Mouse (Mus musculus) heart, embryonic 14.5 days (tissue): ENCODE measurements around the gene Oat. TPM values are rescaled to one million over a fixed set of nuclear protein-coding genes. Genes with fewer than 3 reads are reported as not detected.

Source experiments
- ATAC-seq: fragments of 200-750 bp; cut with Nextera tagmentation; 2 replicates; pipeline ENCODE4 v1.8.0; 2017; ENCODE audit warnings: low read depth, moderate TSS enrichment; ENCODE audit not compliant: insufficient number of reproducible peaks, insufficient read depth, low FRiP score
- H3K27ac ChIP-seq, 2 experiments: fragments of 200-500 bp in 1 of 2; fragments of 300-500 bp in 1 of 2; sonication (generic) in 1 of 2; replicated peaks in 1 of 2; 2 replicates each; pipeline ENCODE4 v1.5.1; 2012 to 2014; ENCODE audit warnings: low read depth in 2 of 2, low read length in 2 of 2, control low read depth in 1 of 2, mild to moderate bottlenecking in 1 of 2, mixed read lengths in 1 of 2; ENCODE audit not compliant: control insufficient read depth in 1 of 2, insufficient read depth in 1 of 2
- H3K27me3 ChIP-seq: fragments of 300-500 bp; sonication (generic); 2 replicates; pipeline ENCODE4 v1.6.1; 2014; ENCODE audit warnings: mild to moderate bottlenecking, low read length, control low read depth; ENCODE audit not compliant: control insufficient read depth, insufficient read depth
- H3K36me3 ChIP-seq: fragments of 300-500 bp; sonication (generic); 2 replicates; pipeline ENCODE4 v1.6.1; 2014; ENCODE audit warnings: mild to moderate bottlenecking, control low read depth, low read length, mixed read lengths; ENCODE audit not compliant: control insufficient read depth, insufficient read depth
- H3K4me1 ChIP-seq, 2 experiments: fragments of 200-500 bp in 1 of 2; fragments of 300-500 bp in 1 of 2; sonication (generic) in 1 of 2; 2 replicates each; pipeline ENCODE4 v1.6.1; 2012 to 2014; ENCODE audit warnings: low read length in 2 of 2, control low read depth in 1 of 2, mixed read lengths in 1 of 2; ENCODE audit not compliant: control insufficient read depth in 2 of 2, insufficient read depth in 2 of 2
- H3K4me2 ChIP-seq: fragments of 300-500 bp; sonication (generic); 2 replicates; pipeline ENCODE4 v1.6.1; 2014; ENCODE audit warnings: mild to moderate bottlenecking, low read length
- H3K4me3 ChIP-seq, 2 experiments: fragments of 200-500 bp in 1 of 2; fragments of 300-500 bp in 1 of 2; sonication (generic) in 1 of 2; 2 replicates each; pipeline ENCODE4 v1.5.1; 2012 to 2014; ENCODE audit warnings: low read length in 2 of 2, mild to moderate bottlenecking in 2 of 2, control low read depth in 1 of 2, low read depth in 1 of 2, moderate library complexity in 1 of 2; ENCODE audit not compliant: control insufficient read depth in 1 of 2, insufficient read depth in 1 of 2
- H3K9ac ChIP-seq: fragments of 300-500 bp; sonication (generic); 2 replicates; pipeline ENCODE4 v1.6.1; 2014; ENCODE audit warnings: mild to moderate bottlenecking, low read length
- H3K9me3 ChIP-seq: fragments of 300-500 bp; sonication (generic); 2 replicates; pipeline ENCODE4 v1.6.1; 2016; ENCODE audit warnings: low read length, control low read depth; ENCODE audit not compliant: control insufficient read depth
- WGBS: fragments of 180-500 bp; shearing (Covaris S2); extraction: QIAGEN DNeasy Blood & Tissue Kit; methylation state at CpG from one replicate; pipeline ENCODE4 v1.1.7; 2014; 5-methylcytosine and 5-hydroxymethylcytosine counted together
- polyA plus RNA-seq: library from polyadenylated mRNA; unstranded; fragments of >200 nt; fragmentation: Nextera tagmentation; extraction: Ambion mirVana; gene quantifications from 2 replicates; pipeline ENCODE4 v1.2.1, GENCODE M21; 2014

The Oat gene
- polyA plus RNA-seq, result 191 and 202 TPM in 2 replicates

- H3K9ac ChIP-seq, result peak within 1 kb of the TSS; percentile 78
- peak within 1 kb of the TSS; percentile 58 to 86 for H3K4me3 ChIP-seq
- H3K27me3 ChIP-seq, result no peaks in the 10 kb centered on the region
- H3K27ac ChIP-seq, result peak within 1 kb of the TSS; percentile 93 to 97
- no peaks in the 10 kb centered on the region for H3K36me3 ChIP-seq
- peak within 1 kb of the TSS; percentile 70 for H3K4me2 ChIP-seq
- ATAC-seq, result peak; percentile 97
- H3K4me1 ChIP-seq, result peaks cover 2 to 30% of the 10 kb centered on the region in 2 experiments
- H3K9me3 ChIP-seq, result no peaks in the 10 kb centered on the region
- WGBS, result 1% methylated on average over 49 of the region's 49 CpGs
Measured at GRCm38 (mm10) chr7:132576116-132576650, at the start of gene Oat. Gene Oat (minus strand): TSS chr7:132576398.

DNA sequence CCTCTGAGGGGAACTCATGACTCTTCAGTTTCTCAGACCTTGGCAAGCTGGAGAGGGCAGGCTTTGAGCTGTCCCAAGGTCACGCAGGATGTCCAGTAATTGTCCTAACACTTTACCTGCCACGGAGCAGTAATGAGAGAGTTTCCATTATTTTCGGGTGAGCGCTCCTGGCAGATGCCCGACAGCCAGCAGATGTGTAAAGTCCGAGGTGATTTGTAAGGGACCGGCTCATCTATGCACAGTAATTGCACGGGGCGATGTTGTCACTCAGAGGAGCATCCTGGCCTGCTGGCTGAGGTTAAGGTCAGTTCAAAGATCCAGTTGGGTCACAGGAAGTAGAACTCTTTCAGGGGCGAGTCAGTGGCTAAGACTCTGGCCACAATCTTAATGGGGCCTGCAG is 48.0 kb upstream of the Oat start:
- Histone ChIP-seq H3K9me3 (no peaks in the 10 kb centered on the region), H3K4me1 (peaks cover 6 to 19% of the 10 kb centered on the region in 2 experiments), H3K27me3 (no peaks in the 10 kb centered on the region), H3K4me3 (no peak overlapping the region), H3K9ac (no peak overlapping the region), H3K27ac (0 out of 4 replicates have a peak overlapping the region, but pooled peaks of 1 of the 2 experiments have one; percentile 10), H3K36me3 (no peaks in the 10 kb centered on the region), H3K4me2 (no peak overlapping the region)
- 76% methylated on average over 10 of the region's 10 CpGs for WGBS
- ATAC-seq, result no peak

GRCm38 (mm10) chr7:132619975-132620918 is 44.0 kb upstream of the Oat start:
- H3K9ac ChIP-seq, result no peak overlapping the region
- H3K27me3 ChIP-seq, result no peaks in the 10 kb centered on the region
- ATAC-seq, result no peak
- H3K4me1 ChIP-seq, result peaks cover 5 to 7% of the 10 kb centered on the region in 2 experiments; a peak in 3 of 4 replicates
- no peak overlapping the region for H3K4me3 ChIP-seq
- H3K27ac ChIP-seq, result no peak overlapping the region
- 89% methylated on average over 15 of the region's 15 CpGs for WGBS
- H3K36me3 ChIP-seq, result no peaks in the 10 kb centered on the region
- no peaks in the 10 kb centered on the region for H3K9me3 ChIP-seq
- H3K4me2 ChIP-seq, result no peak overlapping the region

- Histone ChIP-seq H3K36me3 (no peaks in the 10 kb centered on the region), H3K9ac (no peak overlapping the region), H3K27ac (no peak overlapping the region), H3K27me3 (no peaks in the 10 kb centered on the region), H3K4me1 (peaks cover 5% of the 10 kb centered on the region in 2 experiments; a peak in 3 of 4 replicates), H3K4me2 (no peak overlapping the region), H3K4me3 (no peak overlapping the region), H3K9me3 (no peaks in the 10 kb centered on the region)
- WGBS, result 91% methylated on average over 8 of the region's 8 CpGs
- ATAC-seq, result no peak
Measured at GRCm38 (mm10) chr7:132619549-132619948, 43.4 kb upstream of the Oat start.

DNA sequence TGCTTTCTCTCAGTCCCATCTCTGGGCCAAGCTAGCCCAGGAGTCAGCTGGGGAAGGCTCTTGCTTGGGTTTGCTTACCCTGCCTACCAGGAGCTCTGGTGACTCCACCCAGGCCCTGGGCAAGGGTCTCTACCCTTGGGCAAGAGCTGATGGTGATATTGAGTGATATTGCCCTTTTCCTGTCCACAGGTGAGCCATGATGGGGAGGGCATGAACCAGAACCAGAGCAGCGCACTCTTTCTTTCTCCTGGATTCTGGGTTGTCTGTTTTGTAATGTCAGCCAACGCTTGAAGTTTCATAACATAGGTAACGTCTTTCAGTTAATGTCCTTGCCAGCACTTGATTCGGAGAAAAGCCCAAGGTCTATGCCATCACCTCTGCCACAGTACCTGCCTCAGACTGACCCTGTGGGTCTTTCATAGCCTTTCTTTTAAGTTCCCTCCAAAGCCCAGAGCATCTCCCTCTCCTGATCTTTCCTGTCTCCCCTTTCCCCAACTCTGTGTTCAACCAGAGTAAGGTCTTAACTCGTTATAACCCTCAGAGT is 40.9 kb upstream of the Oat start:
- Histone ChIP-seq H3K27ac (no peak overlapping the region), H3K36me3 (no peaks in the 10 kb centered on the region), H3K4me2 (no peak overlapping the region), H3K4me1 (peaks cover 0 to 2% of the 10 kb centered on the region in 2 experiments; a peak in 1 of 4 replicates), H3K27me3 (no peaks in the 10 kb centered on the region), H3K9ac (no peak overlapping the region), H3K4me3 (no peak overlapping the region), H3K9me3 (no peaks in the 10 kb centered on the region)
- 88% methylated on average over 5 of the region's 5 CpGs for whole genome bisulfite sequencing
- no peak for ATAC-seq

DNA sequence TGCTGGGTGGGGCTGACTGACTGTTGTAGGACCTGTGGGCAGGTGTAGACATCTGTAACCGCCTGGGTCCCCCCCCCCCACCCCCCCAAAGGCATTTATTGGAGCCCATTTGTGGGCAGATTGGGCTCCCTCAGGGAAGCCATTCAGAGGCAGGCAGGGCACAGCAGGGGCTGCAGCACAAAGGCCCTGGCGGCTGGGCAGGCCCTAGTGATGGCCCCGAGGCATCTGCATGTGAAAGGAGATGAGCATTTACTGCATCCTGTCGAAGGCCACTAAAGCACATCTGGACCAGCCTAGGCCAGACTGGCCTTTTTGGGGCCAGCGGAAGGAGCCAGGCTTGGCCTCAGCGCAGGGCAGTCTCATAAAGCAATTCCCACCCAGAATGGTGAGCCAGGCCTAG is 40.2 kb upstream of the Oat start:
- no peak for ATAC-seq
- Histone ChIP-seq H3K27ac (no peak overlapping the region), H3K4me1 (peaks cover 0 to 2% of the 10 kb centered on the region in 2 experiments; a peak in 1 of 4 replicates), H3K4me2 (no peak overlapping the region), H3K9me3 (no peaks in the 10 kb centered on the region), H3K4me3 (no peak overlapping the region), H3K27me3 (no peaks in the 10 kb centered on the region), H3K36me3 (no peaks in the 10 kb centered on the region), H3K9ac (no peak overlapping the region)
- WGBS, result 53% methylated on average over 6 of the region's 6 CpGs

GRCm38 (mm10) chr7:132615346-132615745 is 39.1 kb upstream of the Oat start:
- Histone ChIP-seq H3K9ac (no peak overlapping the region), H3K4me2 (no peak overlapping the region), H3K27me3 (no peaks in the 10 kb centered on the region), H3K27ac (no peak overlapping the region), H3K9me3 (no peaks in the 10 kb centered on the region), H3K4me3 (no peak overlapping the region), H3K4me1 (peaks cover 2 to 3% of the 10 kb centered on the region in 2 experiments; a peak in 2 of 4 replicates), H3K36me3 (no peaks in the 10 kb centered on the region)
- no peak for ATAC-seq
- 35% methylated on average over 3 of the region's 3 CpGs for WGBS
